Mouse (Mus musculus) stomach, embryonic 15.5 days (tissue): ENCODE measurements at regions not wholly inside any gene's neighbourhood (a gene's known extent, or its start where the extent isn't known, plus 50 kb on each side); places are given as distances from the start of the nearest gene placed in this dataset.

Source experiments
- ATAC-seq: fragments of 200-750 bp; cut with Nextera tagmentation; 2 replicates; pipeline ENCODE4 v1.8.0; 2017; ENCODE audit warnings: low read depth, moderate number of reproducible peaks, moderate TSS enrichment; ENCODE audit not compliant: insufficient read depth, low FRiP score
- H3K27ac ChIP-seq: fragments of 300-500 bp; sonication (generic); 2 replicates; pipeline ENCODE4 v1.5.1; 2015; ENCODE audit warnings: mild to moderate bottlenecking, inconsistent platforms
- H3K27me3 ChIP-seq: fragments of 300-500 bp; sonication (generic); replicated peaks from 2 replicates; pipeline ENCODE4 v1.6.1; 2015; ENCODE audit warnings: inconsistent platforms
- H3K36me3 ChIP-seq: fragments of 300-500 bp; sonication (generic); 2 replicates; pipeline ENCODE4 v1.6.1; 2015; ENCODE audit warnings: inconsistent platforms
- H3K4me1 ChIP-seq: fragments of 300-500 bp; sonication (generic); 2 replicates; pipeline ENCODE4 v1.6.1; 2015; ENCODE audit warnings: inconsistent platforms
- H3K4me2 ChIP-seq: fragments of 300-500 bp; sonication (generic); 2 replicates; pipeline ENCODE4 v1.6.1; 2015; ENCODE audit warnings: mild to moderate bottlenecking, inconsistent platforms
- H3K4me3 ChIP-seq: fragments of 300-500 bp; sonication (generic); replicated peaks from 2 replicates; pipeline ENCODE4 v1.5.1; 2015; ENCODE audit warnings: inconsistent platforms
- H3K9ac ChIP-seq: fragments of 300-500 bp; sonication (generic); 2 replicates; pipeline ENCODE4 v1.6.1; 2015; ENCODE audit warnings: inconsistent platforms
- H3K9me3 ChIP-seq: fragments of 300-500 bp; sonication (generic); 2 replicates; pipeline ENCODE4 v1.6.1; 2016; ENCODE audit warnings: inconsistent platforms
- WGBS: fragments of 180-500 bp; shearing (Covaris S2); methylation state at CpG from one replicate; pipeline ENCODE4 v1.1.7; 2015; 5-methylcytosine and 5-hydroxymethylcytosine counted together

DNA sequence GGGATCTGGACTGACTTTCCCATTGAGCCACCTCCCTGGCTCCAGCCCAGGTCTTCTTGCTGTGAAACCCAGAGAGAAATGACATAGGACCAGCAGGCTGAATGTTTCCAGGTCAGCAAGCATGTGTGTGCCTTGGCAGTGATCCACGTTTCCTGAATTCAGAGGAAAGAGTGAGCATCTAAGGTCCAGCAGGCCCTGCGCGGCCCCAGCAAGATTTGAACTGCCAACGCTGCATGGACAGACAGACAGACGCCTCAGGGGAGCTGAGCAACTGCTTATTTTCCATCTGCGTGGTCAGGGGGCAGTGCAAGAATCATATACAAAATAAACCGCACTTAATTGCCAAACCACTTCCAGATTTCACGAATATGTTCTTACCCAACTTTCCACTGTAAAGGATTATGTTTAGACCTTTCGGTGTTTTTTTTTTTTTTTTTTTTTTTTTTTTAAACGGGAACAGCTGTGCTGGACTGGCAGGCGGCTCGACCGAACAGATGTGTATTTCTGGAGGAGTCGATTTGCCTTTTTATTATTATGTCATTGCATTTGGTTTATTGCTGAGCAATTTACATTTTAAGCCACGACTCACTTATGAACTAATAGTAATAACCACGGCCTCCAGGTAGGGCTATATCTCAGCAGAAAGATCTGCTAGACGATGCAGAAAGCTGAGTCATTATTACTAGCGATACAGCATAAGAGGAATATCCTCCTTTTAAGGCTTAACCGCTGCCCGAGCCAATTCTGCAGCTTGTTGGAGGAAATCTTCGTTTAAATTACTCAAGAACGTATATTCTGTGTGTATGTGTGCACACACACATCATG is 435.7 kb upstream of the Kazn start:
- Histone ChIP-seq H3K27me3 (no peaks in the 10 kb centered on the region), H3K4me1 (0 out of 2 replicates have a peak, but pooled peaks cover 3% of the 10 kb centered on the region), H3K36me3 (no peaks in the 10 kb centered on the region), H3K4me2 (no peak overlapping the region), H3K4me3 (no peak overlapping the region), H3K27ac (no peak overlapping the region), H3K9ac (no peak overlapping the region), H3K9me3 (no peaks in the 10 kb centered on the region)
- ATAC-seq, result no peak
- 57% methylated on average over 22 of the region's 22 CpGs for WGBS

DNA sequence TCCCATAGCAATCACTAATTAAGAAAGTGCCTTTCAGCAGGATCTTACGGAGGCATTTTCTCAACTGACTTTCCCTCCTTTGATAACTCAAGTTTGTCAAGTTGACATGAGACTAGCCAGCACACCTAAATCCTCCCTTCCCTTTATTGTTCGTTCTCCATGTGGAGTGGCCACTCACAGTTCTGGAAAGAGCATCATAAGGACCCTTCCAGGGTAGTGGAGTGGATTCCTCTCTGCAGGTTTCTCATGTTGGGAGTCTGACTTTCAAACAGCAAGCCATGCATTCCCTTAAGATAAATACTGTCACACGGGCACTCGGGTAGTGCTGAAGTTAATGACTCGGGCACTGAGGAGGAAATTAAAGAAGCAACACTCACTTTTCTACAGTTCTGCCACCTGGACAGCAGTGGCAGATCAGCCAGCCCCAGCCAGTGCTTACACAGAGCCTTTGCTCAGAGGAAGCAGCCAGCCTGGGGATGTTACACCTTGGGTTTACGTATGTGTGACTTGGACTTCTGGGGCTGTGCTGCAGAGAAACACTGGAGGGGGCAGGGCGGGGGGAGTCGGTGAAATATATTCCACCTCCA is 432.8 kb upstream of the Kazn start:
- H3K4me3 ChIP-seq, result no peak overlapping the region
- H3K36me3 ChIP-seq, result no peaks in the 10 kb centered on the region
- no peak overlapping the region for H3K27ac ChIP-seq
- H3K27me3 ChIP-seq, result no peaks in the 10 kb centered on the region
- H3K9ac ChIP-seq, result no peak overlapping the region
- H3K4me2 ChIP-seq, result no peak overlapping the region
- H3K4me1 ChIP-seq, result 0 out of 2 replicates have a peak, but pooled peaks cover 3% of the 10 kb centered on the region
- WGBS, result 55% methylated on average over 8 of the region's 8 CpGs
- ATAC-seq, result no peak
- H3K9me3 ChIP-seq, result no peaks in the 10 kb centered on the region

DNA sequence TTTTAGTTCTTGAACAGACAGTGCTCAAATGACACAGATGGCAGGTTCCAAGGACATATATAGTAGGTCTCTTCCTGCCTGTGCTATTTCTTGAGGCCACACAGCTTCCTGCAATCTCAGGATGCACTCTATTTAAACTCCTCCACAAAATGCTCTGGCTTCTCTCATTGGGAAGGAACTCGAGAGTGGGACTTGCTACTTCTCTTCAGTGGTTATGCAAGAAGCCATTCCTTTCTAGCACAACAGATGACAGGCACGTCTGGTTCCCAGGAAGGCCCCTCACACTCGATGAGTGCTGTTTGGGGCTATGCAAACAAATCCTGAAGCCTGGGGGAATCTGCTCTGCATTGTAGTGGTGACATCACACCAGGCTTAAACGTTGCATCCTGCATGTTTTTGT is 425.6 kb upstream of the Kazn start:
- Histone ChIP-seq H3K4me3 (no peak overlapping the region), H3K36me3 (no peaks in the 10 kb centered on the region), H3K27me3 (no peaks in the 10 kb centered on the region), H3K9ac (no peak overlapping the region), H3K9me3 (no peaks in the 10 kb centered on the region), H3K4me2 (no peak overlapping the region), H3K4me1 (no peaks in the 10 kb centered on the region), H3K27ac (no peak overlapping the region)
- WGBS, result 38% methylated on average over 4 of the region's 4 CpGs
- no peak for ATAC-seq

DNA sequence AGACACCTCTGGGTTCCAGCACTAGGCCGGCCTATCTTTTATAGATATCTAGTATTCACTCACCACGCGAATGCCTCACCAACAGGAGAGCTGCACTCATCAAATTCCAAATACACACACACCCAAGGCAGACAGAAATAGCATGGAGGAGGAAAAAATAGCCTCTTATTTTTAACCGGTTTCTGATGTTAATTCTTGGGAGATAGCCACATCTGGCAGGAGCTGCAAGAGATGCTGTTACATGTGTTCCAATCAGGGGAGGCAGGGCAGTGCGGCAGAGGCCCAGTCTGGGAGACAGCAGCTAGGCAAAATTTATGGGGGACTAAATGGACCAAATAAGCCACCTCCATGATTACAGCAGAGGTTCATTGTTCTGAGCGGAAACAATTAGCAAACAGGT is 419.0 kb upstream of the Kazn start:
- H3K27ac ChIP-seq, result no peak overlapping the region
- H3K9ac ChIP-seq, result no peak overlapping the region
- ATAC-seq, result no peak

DNA sequence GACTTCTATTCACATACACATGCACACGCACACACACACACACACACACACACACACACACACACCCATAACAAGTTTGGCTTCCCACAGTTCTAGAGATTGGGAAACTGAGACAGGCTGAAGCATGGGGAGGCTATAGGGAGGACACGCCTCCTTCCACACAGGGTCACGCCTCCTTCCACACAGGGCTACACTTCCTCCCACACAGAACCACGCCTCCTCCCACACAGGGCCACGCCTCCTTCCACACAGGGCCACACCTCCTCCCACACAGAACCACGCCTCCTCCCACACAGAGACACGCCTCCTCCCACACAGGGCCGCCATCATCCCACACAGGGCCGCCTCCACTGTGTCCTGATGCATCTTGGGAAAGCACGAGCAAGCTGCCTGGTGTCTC is 401.9 kb upstream of the Kazn start:
- no peaks in the 10 kb centered on the region for H3K27me3 ChIP-seq
- WGBS, result 88% methylated on average over 10 of the region's 10 CpGs
- H3K9me3 ChIP-seq, result no peaks in the 10 kb centered on the region
- no peak for ATAC-seq
- no peaks in the 10 kb centered on the region for H3K36me3 ChIP-seq
- no peak overlapping the region for H3K4me3 ChIP-seq
- H3K27ac ChIP-seq, result no peak overlapping the region
- H3K4me1 ChIP-seq, result no peaks in the 10 kb centered on the region
- no peak overlapping the region for H3K4me2 ChIP-seq
- no peak overlapping the region for H3K9ac ChIP-seq

More for the DNA sequence above, 419.0 kb upstream of the Kazn start:
- H3K36me3 ChIP-seq, result no peaks in the 10 kb centered on the region
- H3K4me3 ChIP-seq, result no peak overlapping the region
- H3K9me3 ChIP-seq, result no peaks in the 10 kb centered on the region
- no peaks in the 10 kb centered on the region for H3K4me1 ChIP-seq
- no peak overlapping the region for H3K4me2 ChIP-seq
- no peaks in the 10 kb centered on the region for H3K27me3 ChIP-seq
- 79% methylated on average over 6 of the region's 6 CpGs for WGBS

DNA sequence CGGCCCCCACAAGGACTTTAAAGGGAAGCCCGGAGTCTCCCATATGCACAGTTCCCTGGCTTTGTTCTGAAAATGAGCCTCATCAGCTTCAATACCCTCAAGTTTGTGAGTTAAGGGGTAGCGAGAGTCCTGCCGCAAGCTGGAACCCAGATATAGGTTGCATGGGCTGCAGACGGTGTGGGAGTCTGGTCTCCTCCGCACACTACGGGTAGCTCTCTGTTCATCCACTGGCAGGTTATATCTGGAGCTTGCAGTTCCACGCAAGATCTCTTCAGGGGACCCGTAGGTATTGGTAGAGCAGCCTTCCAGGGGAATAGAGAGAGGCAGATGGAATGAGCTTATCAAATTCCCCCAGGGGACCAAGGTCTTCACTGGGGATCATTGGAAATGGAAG is 400.1 kb upstream of the Kazn start:
- no peak for ATAC-seq
- WGBS, result 78% methylated on average over 9 of the region's 9 CpGs
- H3K4me3 ChIP-seq, result no peak overlapping the region
- H3K4me2 ChIP-seq, result no peak overlapping the region
- no peaks in the 10 kb centered on the region for H3K27me3 ChIP-seq
- no peak overlapping the region for H3K9ac ChIP-seq
- no peaks in the 10 kb centered on the region for H3K9me3 ChIP-seq
- peak overlapping the region; percentile 31; the same call in 1 of the 2 replicates for H3K27ac ChIP-seq
- H3K36me3 ChIP-seq, result no peaks in the 10 kb centered on the region
- no peaks in the 10 kb centered on the region for H3K4me1 ChIP-seq

DNA sequence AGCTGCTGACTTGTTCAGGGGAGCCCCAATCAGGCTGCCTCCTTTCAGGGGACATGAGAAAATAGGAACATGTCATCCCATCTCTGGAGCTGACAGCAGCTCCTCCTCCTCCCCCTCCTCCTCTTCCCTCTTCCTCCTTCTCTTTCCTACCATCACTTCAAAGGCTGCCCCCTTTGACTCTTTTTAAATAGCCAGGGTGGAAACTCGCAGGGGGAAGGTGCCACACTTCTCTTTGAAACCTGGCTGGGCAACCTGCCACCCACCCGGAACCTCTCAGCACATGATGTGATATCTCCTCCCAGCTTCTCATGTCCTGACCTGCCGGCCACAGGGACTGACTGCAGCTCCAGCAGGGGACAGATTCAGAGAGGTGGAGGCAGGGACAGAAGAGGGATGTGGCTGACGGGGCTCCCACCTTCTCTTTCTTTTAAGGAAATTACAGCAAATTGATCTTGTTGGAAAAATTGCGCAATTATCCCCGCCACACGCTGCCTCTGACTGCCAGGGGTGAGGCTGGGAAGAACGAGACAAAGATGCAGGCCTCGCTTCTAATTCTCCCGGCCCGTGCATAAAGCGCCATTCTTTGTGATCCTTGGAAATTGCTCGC is 399.6 kb upstream of the Kazn start:
- H3K36me3 ChIP-seq, result no peaks in the 10 kb centered on the region
- H3K27ac ChIP-seq, result peak overlapping the region; percentile 31; the same call in 1 of the 2 replicates
- H3K4me3 ChIP-seq, result no peak overlapping the region
- 0 out of 2 replicates have a peak, but pooled peaks have one; percentile 36 for ATAC-seq
- no peaks in the 10 kb centered on the region for H3K4me1 ChIP-seq
- no peak overlapping the region for H3K9ac ChIP-seq
- 48% methylated on average over 13 of the region's 13 CpGs for WGBS
- no peak overlapping the region for H3K4me2 ChIP-seq
- H3K27me3 ChIP-seq, result no peaks in the 10 kb centered on the region
- H3K9me3 ChIP-seq, result no peaks in the 10 kb centered on the region

DNA sequence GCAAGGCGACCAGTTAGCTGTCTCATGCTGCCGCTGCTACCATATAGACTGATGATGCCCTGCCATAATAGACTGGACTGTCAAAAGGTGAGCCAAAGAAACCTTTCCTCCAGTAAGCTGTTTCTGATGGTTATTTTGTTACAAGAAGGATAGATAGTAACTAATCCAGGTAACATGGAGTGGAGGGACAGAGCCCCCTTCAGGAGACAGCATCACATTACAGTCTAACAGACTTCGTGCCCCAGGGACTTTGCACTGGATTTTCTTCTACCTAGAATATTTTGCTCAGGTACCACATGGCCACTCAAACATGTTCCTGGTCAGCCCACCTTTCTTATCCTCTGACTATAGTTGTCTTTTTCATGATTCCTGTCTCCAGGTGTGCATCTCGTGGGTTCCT is 398.9 kb upstream of the Kazn start:
- no peaks in the 10 kb centered on the region for H3K27me3 ChIP-seq
- H3K9me3 ChIP-seq, result no peaks in the 10 kb centered on the region
- no peak overlapping the region for H3K4me2 ChIP-seq
- WGBS, result 72% methylated on average over 4 of the region's 4 CpGs
- no peaks in the 10 kb centered on the region for H3K4me1 ChIP-seq
- no peak overlapping the region for H3K27ac ChIP-seq
- no peak for ATAC-seq
- H3K36me3 ChIP-seq, result no peaks in the 10 kb centered on the region
- no peak overlapping the region for H3K9ac ChIP-seq
- H3K4me3 ChIP-seq, result no peak overlapping the region

DNA sequence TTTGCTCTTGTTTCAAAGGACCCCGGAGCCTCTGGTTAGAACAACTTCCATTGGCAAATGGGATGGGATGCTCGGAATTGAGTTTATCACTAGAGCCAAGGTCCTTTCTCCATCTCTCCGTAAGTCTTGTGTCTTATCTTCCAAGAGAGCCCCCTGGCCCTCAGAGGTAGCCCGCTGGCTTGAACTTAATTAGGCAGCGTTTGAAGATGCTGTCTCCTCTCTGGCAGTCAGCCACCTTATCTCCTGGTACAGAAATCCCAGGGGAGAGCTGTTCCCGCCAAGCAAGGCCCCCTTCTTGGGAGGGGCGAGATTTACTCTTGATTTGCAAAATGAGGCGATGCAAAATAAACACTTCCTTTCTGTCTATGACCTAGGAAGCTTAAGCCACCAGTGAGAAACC is 395.2 kb upstream of the Kazn start:
- 53% methylated on average over 8 of the region's 8 CpGs for WGBS
- no peak overlapping the region for H3K27ac ChIP-seq
- no peak for ATAC-seq

DNA sequence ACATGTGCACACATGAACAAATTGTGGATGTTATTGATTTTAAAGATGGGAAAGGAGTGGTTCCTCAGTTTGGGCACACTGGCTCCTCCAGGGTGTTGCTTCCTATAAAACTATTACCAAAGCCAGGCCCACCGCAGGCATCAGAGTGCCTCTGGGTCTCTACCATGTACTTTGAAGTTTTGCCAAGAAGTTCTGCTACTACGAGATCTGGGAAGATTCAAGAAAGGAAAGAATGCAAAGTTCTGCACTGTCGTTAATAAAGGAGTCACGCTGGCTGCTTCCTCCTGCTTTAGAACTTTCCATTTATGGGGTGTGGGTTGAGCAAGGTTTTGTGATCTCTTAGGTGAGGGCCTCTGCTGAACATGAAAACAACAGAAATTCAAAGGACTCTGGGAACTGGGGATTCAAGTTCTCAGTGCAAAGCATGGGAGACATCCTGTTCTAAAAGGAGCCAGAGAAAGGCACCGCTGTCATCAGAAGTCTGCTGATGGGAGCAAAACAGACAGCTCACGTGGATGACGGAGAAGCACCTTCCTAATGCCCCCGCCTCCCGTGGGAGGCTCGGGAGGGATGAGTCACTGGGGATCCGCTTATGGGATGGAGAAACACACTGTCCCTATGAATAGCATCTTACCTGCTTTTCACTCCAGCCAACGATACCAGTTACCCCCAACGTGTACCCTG is 394.6 kb upstream of the Kazn start:
- H3K9me3 ChIP-seq, result no peaks in the 10 kb centered on the region
- H3K4me3 ChIP-seq, result no peak overlapping the region
- H3K27me3 ChIP-seq, result no peaks in the 10 kb centered on the region
- H3K4me1 ChIP-seq, result no peaks in the 10 kb centered on the region
- H3K4me2 ChIP-seq, result no peak overlapping the region
- ATAC-seq, result no peak
- no peak overlapping the region for H3K27ac ChIP-seq
- no peaks in the 10 kb centered on the region for H3K36me3 ChIP-seq
- 66% methylated on average over 13 of the region's 13 CpGs for WGBS
- H3K9ac ChIP-seq, result no peak overlapping the region

More for the DNA sequence above, 395.2 kb upstream of the Kazn start:
- Histone ChIP-seq H3K4me2 (no peak overlapping the region), H3K9me3 (no peaks in the 10 kb centered on the region), H3K4me1 (no peaks in the 10 kb centered on the region), H3K36me3 (no peaks in the 10 kb centered on the region), H3K27me3 (no peaks in the 10 kb centered on the region), H3K9ac (no peak overlapping the region), H3K4me3 (no peak overlapping the region)

DNA sequence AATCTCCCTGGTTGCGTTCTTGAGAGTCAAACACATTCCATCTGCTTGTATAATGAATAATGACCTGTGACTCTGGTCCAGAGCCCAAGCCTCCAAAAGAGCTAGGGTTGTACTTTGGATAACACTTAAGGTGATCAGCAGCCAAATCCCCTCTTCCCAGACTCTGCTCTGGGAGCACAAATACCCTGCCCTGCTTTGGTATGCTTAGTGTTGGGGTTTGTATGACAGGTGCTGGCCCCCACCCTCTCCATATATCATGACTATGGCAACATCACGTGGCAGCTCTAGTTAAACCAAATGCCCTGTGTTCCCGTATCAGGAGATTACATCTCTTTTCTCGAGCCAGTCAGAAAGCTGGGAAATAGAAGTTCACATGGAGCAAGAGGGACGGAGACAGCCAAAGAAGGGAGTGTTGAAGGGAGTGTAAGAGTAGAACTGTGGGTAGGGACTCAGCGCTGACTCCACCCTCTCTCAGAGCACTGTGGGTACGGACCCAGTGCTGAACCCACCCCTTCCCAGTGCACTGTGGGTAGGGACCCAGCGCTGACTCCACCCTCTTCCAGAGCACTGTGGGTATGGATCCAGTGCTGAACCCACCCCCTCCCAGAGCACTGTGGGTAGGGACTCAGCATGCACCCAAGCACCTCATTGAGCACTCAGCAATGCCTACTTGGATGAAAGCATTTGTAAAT is 387.4 kb upstream of the Kazn start:
- H3K9me3 ChIP-seq, result no peaks in the 10 kb centered on the region
- H3K36me3 ChIP-seq, result no peaks in the 10 kb centered on the region
- H3K27me3 ChIP-seq, result no peaks in the 10 kb centered on the region
- H3K4me2 ChIP-seq, result no peak overlapping the region
- no peak overlapping the region for H3K4me3 ChIP-seq
- no peak overlapping the region for H3K27ac ChIP-seq
- H3K4me1 ChIP-seq, result no peaks in the 10 kb centered on the region
- peak; percentile 51; the same call in 1 of the 2 replicates for ATAC-seq
- 51% methylated on average over 8 of the region's 8 CpGs for WGBS
- H3K9ac ChIP-seq, result no peak overlapping the region
